Mouse (Mus musculus) heart, postnatal 0 days (tissue): ENCODE data around the gene Brd3. TPM values are rescaled to one million over a fixed set of nuclear protein-coding genes. Genes with fewer than 3 reads are reported as not detected.

Source experiments
- ATAC-seq: fragments of 200-750 bp; cut with Nextera tagmentation; 2 replicates; pipeline ENCODE4 v1.8.0; 2017; ENCODE audit warnings: low read depth, moderate number of reproducible peaks, moderate library complexity; ENCODE audit not compliant: insufficient read depth
- DNase-seq: peaks from one replicate; pipeline ENCODE4 v3.0.0-alpha.2; 2016; ENCODE audit warnings: low spot score
- H3K27ac ChIP-seq: fragments of 300-500 bp; sonication (generic); 2 replicates; pipeline ENCODE4 v1.5.1; 2014; ENCODE audit warnings: low read depth, mild to moderate bottlenecking
- H3K27me3 ChIP-seq: fragments of 300-500 bp; sonication (generic); 2 replicates; pipeline ENCODE4 v1.6.1; 2014; ENCODE audit warnings: low read length, mixed read lengths; ENCODE audit not compliant: control insufficient read depth, insufficient read depth
- H3K36me3 ChIP-seq: fragments of 300-500 bp; sonication (generic); replicated peaks from 2 replicates; pipeline ENCODE4 v1.6.1; 2014; ENCODE audit warnings: low read length, mixed read lengths; ENCODE audit not compliant: control insufficient read depth, insufficient read depth
- H3K4me1 ChIP-seq: fragments of 300-500 bp; sonication (generic); 2 replicates; pipeline ENCODE4 v1.6.1; 2014; ENCODE audit warnings: antibody characterized with exemption; ENCODE audit not compliant: control insufficient read depth, insufficient read depth
- H3K4me2 ChIP-seq: fragments of 300-500 bp; sonication (generic); 2 replicates; pipeline ENCODE4 v1.6.1; 2014; ENCODE audit warnings: low read depth, mild to moderate bottlenecking, low read length, moderate library complexity
- H3K4me3 ChIP-seq: fragments of 300-500 bp; sonication (generic); 2 replicates; pipeline ENCODE4 v1.5.1; 2014; ENCODE audit warnings: low read depth, low read length
- H3K9ac ChIP-seq: fragments of 300-500 bp; sonication (generic); replicated peaks from 2 replicates; pipeline ENCODE4 v1.6.1; 2014; ENCODE audit warnings: low read depth, low read length, mixed read lengths
- H3K9me3 ChIP-seq: fragments of 300-500 bp; sonication (generic); replicated peaks from 2 replicates; pipeline ENCODE4 v1.6.1; 2016; ENCODE audit warnings: low read length; ENCODE audit not compliant: control insufficient read depth
- CTCF ChIP-seq: IDR thresholded peaks from 2 replicates; pipeline ENCODE4 v1.5.1; 2016; ENCODE audit warnings: antibody characterized with exemption, control low read depth, low read depth
- EP300 ChIP-seq: IDR thresholded peaks from 2 replicates; pipeline ENCODE4 v1.6.1; 2016; ENCODE audit warnings: antibody characterized with exemption, low read depth
- WGBS: fragments of 180-500 bp; shearing (Covaris S2); extraction: QIAGEN DNeasy Blood & Tissue Kit; methylation state at CpG from one replicate; pipeline ENCODE4 v1.1.7; 2014; 5-methylcytosine and 5-hydroxymethylcytosine counted together
- microRNA-seq: library from miRNA; unstranded; fragments of <30 nt; microRNA quantifications from one replicate; pipeline ENCODE4, GENCODE M21; 2016
- polyA plus RNA-seq: library from polyadenylated mRNA; unstranded; fragments of >200 nt; fragmentation: Nextera tagmentation; extraction: Ambion mirVana; gene quantifications from 2 replicates; pipeline ENCODE4 v1.2.1, GENCODE M21; 2015
- total RNA-seq: library from RNA; depleted of rRNA; stranded (reverse); fragments of >200 nt; gene quantifications from 2 replicates; pipeline ENCODE4 v1.2.3, GENCODE M21; 2014; ENCODE audit warnings: low replicate concordance; rRNA removed

Brd3 gene
- total and polyA plus RNA-seq, 2 experiments from 2014 or later, result 13.0 to 37.1 TPM

DNA sequence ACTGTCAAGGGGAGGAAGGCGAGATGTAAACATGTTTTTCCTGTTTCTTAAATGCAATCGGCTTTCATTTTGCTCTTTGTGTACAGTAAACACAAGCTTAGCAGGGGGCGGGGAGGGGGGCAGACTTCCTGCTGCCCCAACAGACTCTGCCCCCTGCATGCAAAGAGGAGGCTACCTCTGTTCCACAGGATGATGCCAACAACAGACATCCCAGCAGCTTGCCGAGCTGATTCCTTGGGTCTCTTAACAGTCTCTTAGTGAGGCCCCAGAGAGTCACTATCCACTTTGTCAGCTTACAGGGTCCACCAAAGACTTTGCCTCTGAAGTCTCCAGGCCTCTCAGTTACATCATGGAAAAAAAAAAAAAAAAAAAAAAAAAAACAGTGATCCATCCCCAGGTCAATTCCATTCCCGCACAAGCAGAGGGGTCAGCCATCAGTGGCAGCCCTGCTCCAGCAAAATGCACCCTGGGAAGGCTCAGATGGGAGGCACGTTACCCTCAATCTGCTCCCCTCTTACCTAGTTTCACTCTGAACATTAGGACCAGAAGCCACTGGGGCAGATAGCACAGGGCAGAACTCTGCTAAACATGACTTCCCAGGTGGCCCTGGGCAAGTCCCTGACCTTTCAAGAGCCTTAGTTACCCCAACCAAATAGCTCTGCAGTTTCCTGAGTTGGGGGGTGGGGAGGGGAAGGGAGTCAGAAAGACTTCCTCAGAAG lies 102.9 kb downstream of the Brd3 start:
- DNase-seq (no peak), ATAC-seq (no peak)
- no peak overlapping the region for H3K9ac ChIP-seq
- H3K9me3 ChIP-seq, result no peaks in the 10 kb centered on the region
- TF ChIP-seq CTCF (no peak), EP300 (no peak)
- no peak overlapping the region for H3K27ac ChIP-seq
- H3K4me3 ChIP-seq, result no peak overlapping the region
- H3K36me3 ChIP-seq, result no peaks in the 10 kb centered on the region
- H3K27me3 ChIP-seq, result no peaks in the 10 kb centered on the region
- peaks cover 9% of the 10 kb centered on the region for H3K4me1 ChIP-seq
- WGBS, result 67% methylated on average over 6 of the region's 6 CpGs
- H3K4me2 ChIP-seq, result no peak overlapping the region

DNA sequence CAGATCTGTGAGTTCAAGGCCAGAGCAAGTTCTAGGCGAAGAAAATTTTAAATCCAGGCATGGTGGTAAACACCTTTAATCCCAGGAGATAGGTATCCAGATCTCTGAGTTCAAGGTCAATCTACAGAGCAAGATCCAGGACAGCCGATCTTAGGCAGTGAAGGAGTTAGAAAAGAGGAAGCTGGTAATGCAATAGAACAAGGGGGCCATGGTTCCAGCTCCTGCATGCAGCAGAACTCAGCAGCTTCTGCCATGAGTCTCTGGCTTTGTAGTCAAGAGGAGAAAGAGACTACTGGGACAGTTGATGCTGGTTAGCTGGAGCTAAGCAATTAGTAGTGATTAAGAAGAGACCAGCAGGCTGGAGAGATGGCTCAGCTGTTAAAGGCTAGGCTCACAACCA lies 105.9 kb downstream of the Brd3 start:
- Histone ChIP-seq H3K27ac (no peak overlapping the region), H3K36me3 (no peaks in the 10 kb centered on the region), H3K27me3 (no peaks in the 10 kb centered on the region), H3K9ac (no peak overlapping the region), H3K4me2 (no peak overlapping the region), H3K4me1 (peaks cover 9% of the 10 kb centered on the region), H3K9me3 (0 out of 2 replicates have a peak, but pooled peaks cover 4% of the 10 kb centered on the region), H3K4me3 (no peak overlapping the region)
- ATAC-seq (no peak), DNase-seq (no peak)
- WGBS, result 81% methylated on average over 2 of the region's 2 CpGs
- TF ChIP-seq EP300 (no peak), CTCF (no peak)

DNA sequence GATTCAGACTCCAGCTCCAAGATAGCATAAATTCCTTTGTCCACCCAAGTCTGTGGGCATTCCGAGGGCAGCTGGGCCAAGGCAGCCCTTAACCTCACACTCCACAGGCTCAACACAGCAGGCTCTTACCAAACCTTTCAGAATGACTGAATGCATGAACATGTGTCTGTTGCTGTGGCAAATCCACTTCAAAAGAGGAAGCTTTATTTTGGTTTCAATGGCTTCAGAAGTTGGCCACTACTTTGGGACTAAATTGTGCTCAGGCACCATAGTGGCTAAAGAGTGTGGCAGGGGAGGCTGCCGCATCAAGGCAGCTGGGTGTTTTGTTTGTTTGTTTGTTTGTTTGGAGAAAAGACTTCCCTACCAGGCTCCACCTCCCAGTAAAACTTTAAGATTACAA lies 107.4 kb downstream of the Brd3 start:
- TF ChIP-seq EP300 (no peak), CTCF (no peak)
- 0 out of 2 replicates have a peak, but pooled peaks cover 4% of the 10 kb centered on the region for H3K9me3 ChIP-seq
- no peak overlapping the region for H3K4me2 ChIP-seq
- no peak overlapping the region for H3K9ac ChIP-seq
- WGBS, result 97% methylated on average over 2 of the region's 2 CpGs
- no peak for ATAC-seq
- H3K4me1 ChIP-seq, result peaks cover 8% of the 10 kb centered on the region
- H3K27me3 ChIP-seq, result no peaks in the 10 kb centered on the region
- H3K27ac ChIP-seq, result no peak overlapping the region
- H3K4me3 ChIP-seq, result no peak overlapping the region
- H3K36me3 ChIP-seq, result no peaks in the 10 kb centered on the region
- no peak for DNase-seq

DNA sequence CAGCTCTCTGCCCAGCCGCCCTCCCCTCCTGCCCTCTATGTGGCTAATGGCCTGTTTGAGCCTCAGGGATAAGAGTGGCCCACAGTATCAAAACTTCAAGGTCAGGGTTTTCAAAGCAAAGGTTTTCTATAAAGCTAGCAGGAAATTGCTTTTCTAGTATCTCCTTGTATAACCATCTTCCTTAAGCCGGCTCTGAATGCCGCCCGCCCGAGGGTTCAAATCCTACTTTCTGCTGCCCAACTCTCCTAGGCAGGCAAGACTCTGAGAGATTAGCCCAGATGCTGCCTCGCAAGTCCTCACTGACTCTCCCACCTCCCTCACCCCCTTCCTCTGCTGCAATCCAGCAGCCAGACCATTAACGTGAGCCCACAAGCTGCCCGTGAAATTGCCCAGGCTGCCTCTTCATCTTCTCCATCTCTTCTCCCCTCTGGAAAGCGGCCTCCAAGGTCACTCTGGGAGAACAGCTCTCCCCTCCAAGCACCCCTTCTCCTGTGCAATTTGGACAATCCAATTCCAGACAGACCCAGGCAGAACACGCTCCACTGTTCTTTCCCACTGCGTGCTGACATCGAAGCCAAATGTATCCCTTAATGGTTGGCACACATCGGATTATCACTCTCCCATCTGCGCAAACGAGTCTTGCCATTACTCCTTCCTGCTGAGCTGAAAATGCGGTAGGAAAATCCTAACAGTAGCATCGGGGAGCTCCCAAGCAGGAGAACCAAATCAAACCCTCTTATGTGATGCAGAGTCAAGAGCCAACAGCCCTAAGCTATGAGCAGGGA lies 110.6 kb downstream of the Brd3 start:
- no peak for ATAC-seq
- WGBS, result 70% methylated on average over 17 of the region's 17 CpGs
- Histone ChIP-seq H3K36me3 (no peaks in the 10 kb centered on the region), H3K9me3 (0 out of 2 replicates have a peak, but pooled peaks cover 4% of the 10 kb centered on the region), H3K27me3 (no peaks in the 10 kb centered on the region), H3K4me3 (no peak overlapping the region), H3K9ac (no peak overlapping the region), H3K4me2 (no peak overlapping the region), H3K4me1 (0 out of 2 replicates have a peak, but pooled peaks cover 3% of the 10 kb centered on the region), H3K27ac (no peak overlapping the region)
- no peak for TF ChIP-seq EP300
- TF ChIP-seq CTCF, result no peak
- DNase-seq, result no peak

Small RNAs within 50 kb of the gene (microRNA-seq; reads per million reads assigned to microRNA genes)
- gene Gm24049 (not detected), gene Mir7578 (not detected)

Other genes with a start within 250 kb of the Brd3 start
- gene Vav2, start 80.6 kb downstream of the Brd3 start, total RNA-seq, result 15.6 and 16.8 TPM in 2 replicates
- gene Vav2, start 80.6 kb downstream of the Brd3 start, polyA plus RNA-seq, result 2.3 and 2.4 TPM in 2 replicates
- gene Brd3os, start 65.3 kb downstream of the Brd3 start, total RNA-seq, result 0.11 and 1.0 TPM in 2 replicates
- 1.9 and 2.2 TPM in 2 replicates for gene Brd3os, start 65.3 kb downstream of the Brd3 start, polyA plus RNA-seq
- gene Wdr5, start 7.5 kb upstream of the Brd3 start, total RNA-seq, result 21.8 and 31.7 TPM in 2 replicates
- 17.1 and 17.8 TPM in 2 replicates for gene Wdr5, start 7.5 kb upstream of the Brd3 start, polyA plus RNA-seq
- gene Rxra, start 168.8 kb upstream of the Brd3 start, total RNA-seq, result 56.9 and 81.7 TPM in 2 replicates
- gene Rxra, start 168.8 kb upstream of the Brd3 start, polyA plus RNA-seq, result 4.9 and 5.5 TPM in 2 replicates